Mouse (Mus musculus): ENCODE data around the gene Parvb.

Parvb gene

GRCm38 (mm10) chr15:84231721-84232561 is at the start of gene Parvb:
Gene Parvb, plus strand, starts transcription at chr15:84232043.
- no peak for DNase-seq (ENCODE audit: low spot score)

- no peak for DNase-seq (ENCODE audit: low spot score)
Observed at GRCm38 (mm10) chr15:84183967-84184366, 47.9 kb upstream of the Parvb start.

GRCm38 (mm10) chr15:84186196-84186595 is 45.6 kb upstream of the Parvb start:
- DNase-seq (ENCODE audit: low spot score): no peak

GRCm38 (mm10) chr15:84188887-84189530 is 42.8 kb upstream of the Parvb start:
- no peak for DNase-seq (ENCODE audit: low spot score)

GRCm38 (mm10) chr15:84189881-84190280 is 42.0 kb upstream of the Parvb start:
- DNase-seq (ENCODE audit: low spot score): no peak

- no peak for DNase-seq (ENCODE audit: low spot score)
Observed at GRCm38 (mm10) chr15:84191724-84192057, 40.2 kb upstream of the Parvb start.

- DNase-seq (ENCODE audit: low spot score): peak; percentile 93
Observed at GRCm38 (mm10) chr15:84192058-84192791, 39.6 kb upstream of the Parvb start, which contains the start of gene Samm50. Gene Samm50, plus strand, starts transcription at chr15:84192241.

- no peak for DNase-seq (ENCODE audit: low spot score)
Observed at GRCm38 (mm10) chr15:84196486-84197165, 35.2 kb upstream of the Parvb start.

- DNase-seq (ENCODE audit: low spot score): no peak
Observed at GRCm38 (mm10) chr15:84207327-84207726, 24.5 kb upstream of the Parvb start.

GRCm38 (mm10) chr15:84209517-84210412 is 22.1 kb upstream of the Parvb start:
- DNase-seq (ENCODE audit: low spot score): no peak

- no peak for DNase-seq (ENCODE audit: low spot score)
Observed at GRCm38 (mm10) chr15:84210461-84210860, 21.4 kb upstream of the Parvb start.

GRCm38 (mm10) chr15:84210941-84211340 is 20.9 kb upstream of the Parvb start:
- no peak for DNase-seq (ENCODE audit: low spot score)

- no peak for DNase-seq (ENCODE audit: low spot score)
Observed at GRCm38 (mm10) chr15:84211564-84211963, 20.3 kb upstream of the Parvb start.

- peak; percentile 42 for DNase-seq (ENCODE audit: low spot score)
Observed at GRCm38 (mm10) chr15:84212031-84212755, 19.6 kb upstream of the Parvb start.

GRCm38 (mm10) chr15:84212756-84213105 is 19.1 kb upstream of the Parvb start:
- DNase-seq (ENCODE audit: low spot score): no peak

GRCm38 (mm10) chr15:84213162-84213739 is 18.6 kb upstream of the Parvb start:
- no peak for DNase-seq (ENCODE audit: low spot score)

GRCm38 (mm10) chr15:84214476-84214875 is 17.4 kb upstream of the Parvb start:
- no peak for DNase-seq (ENCODE audit: low spot score)

- DNase-seq (ENCODE audit: low spot score): no peak
Observed at GRCm38 (mm10) chr15:84215273-84215672, 16.6 kb upstream of the Parvb start.

GRCm38 (mm10) chr15:84216026-84216425 is 15.8 kb upstream of the Parvb start:
- no peak for DNase-seq (ENCODE audit: low spot score)

- DNase-seq (ENCODE audit: low spot score): no peak
Observed at GRCm38 (mm10) chr15:84216461-84217084, 15.3 kb upstream of the Parvb start.
